Mouse (Mus musculus) heart, adult 2 months (tissue): ENCODE data around the gene Vwce.

Source experiments
- CTCF ChIP-seq: fragments of 200-600 bp; IDR thresholded peaks from 2 replicates; pipeline ENCODE4 v1.8.1; 2022; ENCODE audit warnings: antibody characterized with exemption, mild to moderate bottlenecking, moderate library complexity
- POLR2A ChIP-seq: fragments of 200-500 bp; IDR thresholded peaks from 2 replicates; pipeline ENCODE4 v1.6.1; 2011; ENCODE audit warnings: mild to moderate bottlenecking, low read depth, low read length, control low read depth; ENCODE audit not compliant: insufficient read depth

GRCm38 (mm10) chr19:10715476-10715875 lies 81.5 kb downstream of the Vwce start:
- TF ChIP-seq CTCF (no peak), POLR2A (no peak)
